Mouse (Mus musculus): ENCODE data around the gene Vmn1r17.
"Not testable (repeated sequence)": the region's sequence is repeated elsewhere in the genome, so short reads cannot be mapped to it uniquely, and the experiment has no call there.

DNA sequence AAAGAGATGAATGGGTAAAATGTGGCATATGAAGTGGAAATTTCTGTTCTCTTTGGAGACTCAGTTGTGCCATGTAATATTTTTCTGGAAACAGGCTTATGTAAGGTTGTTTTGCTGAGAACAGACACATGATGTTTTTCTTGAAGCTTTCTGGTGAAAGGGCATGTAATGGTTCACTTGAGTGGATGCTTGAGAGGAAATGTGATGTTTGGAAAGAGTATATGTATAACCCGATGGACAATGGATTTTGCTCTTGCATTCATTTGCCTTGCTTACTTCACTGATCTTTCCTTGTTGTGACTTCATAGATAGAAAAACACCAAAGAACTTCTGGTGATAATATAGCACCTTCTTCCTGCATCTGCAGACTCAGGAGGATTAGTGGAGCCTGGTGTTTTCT, 2.3 kb upstream of the Vmn1r17 start:
- not testable (repeated sequence) for TF ChIP-seq CHD2 (IDR thresholded peaks at IDR 0.05; ENCODE audit: low read depth, low read length); MAFK (IDR thresholded peaks at IDR 0.05; ENCODE audit: insufficient read depth, low read depth, low read length); ZNF384 (IDR thresholded peaks at IDR 0.05; ENCODE audit: low read depth, low read length); HCFC1 (IDR thresholded peaks at IDR 0.05; ENCODE audit: borderline replicate concordance, insufficient read depth, low read length); ZC3H11A (IDR thresholded peaks at IDR 0.05; ENCODE audit: borderline replicate concordance, low read depth, low read length)
